Mouse (Mus musculus) ES-E14 (cell line): ENCODE data around the gene Mrgpre. TPM values are rescaled to one million over a fixed set of nuclear protein-coding genes. Genes with fewer than 3 reads are reported as not detected.
A peak's percentile ranks its signal among the peaks of the same experiment; 100 is the strongest.

ENCODE experiments used
- DNase-seq: peaks from one replicate; pipeline ENCODE4 v3.0.0-alpha.2; 2013; ENCODE audit warnings: low read depth, low spot score
- H3K27ac ChIP-seq: 2 replicates; pipeline ENCODE4 v1.5.1; 2012; ENCODE audit warnings: low read depth, mild to moderate bottlenecking, low read length, moderate library complexity, mixed read lengths; ENCODE audit not compliant: poor library complexity, insufficient read depth, severe bottlenecking
- H3K36me3 ChIP-seq: 2 replicates; pipeline ENCODE4 v1.6.1; 2012; ENCODE audit warnings: mild to moderate bottlenecking, low read length, moderate library complexity, mixed read lengths; ENCODE audit not compliant: control insufficient read depth, poor library complexity, insufficient read depth, severe bottlenecking
- H3K4me1 ChIP-seq, 2 experiments: fragments of 150-350 bp in 1 of 2; sonication (generic) in 1 of 2; 2 replicates each; pipeline ENCODE4 v1.6.1; 2012; ENCODE audit warnings: low read length in 2 of 2, mild to moderate bottlenecking in 1 of 2, mixed read lengths in 1 of 2; ENCODE audit not compliant: control insufficient read depth in 2 of 2, insufficient read depth in 2 of 2, poor library complexity in 1 of 2
- H3K4me3 ChIP-seq, 2 experiments: fragments of 150-350 bp in 1 of 2; sonication (generic) in 1 of 2; 2 replicates each; pipeline ENCODE4 v1.5.1; 2012; ENCODE audit warnings: low read length in 2 of 2, low read depth in 1 of 2, mild to moderate bottlenecking in 1 of 2, mixed read lengths in 1 of 2; ENCODE audit not compliant: insufficient read depth in 1 of 2, poor library complexity in 1 of 2, severe bottlenecking in 1 of 2
- H3K9ac ChIP-seq: 2 replicates; pipeline ENCODE4 v1.6.1; 2012; ENCODE audit warnings: low read depth, mild to moderate bottlenecking, low read length, mixed read lengths; ENCODE audit not compliant: poor library complexity, insufficient read depth, severe bottlenecking
- H3K9me3 ChIP-seq: fragments of 150-350 bp; sonication (generic); 2 replicates; pipeline ENCODE4 v1.6.1; 2012; ENCODE audit warnings: low read depth, mild to moderate bottlenecking, low read length; ENCODE audit not compliant: control insufficient read depth, insufficient read depth
- CHD2 ChIP-seq: IDR thresholded peaks from 2 replicates; pipeline ENCODE4 v1.6.1; 2014; ENCODE audit warnings: mild to moderate bottlenecking, low read depth, low read length, inconsistent platforms
- HCFC1 ChIP-seq: IDR thresholded peaks from 2 replicates; pipeline ENCODE4 v1.6.1; 2012; ENCODE audit warnings: low read length, inconsistent platforms, borderline replicate concordance; ENCODE audit not compliant: insufficient read depth
- MAFK ChIP-seq: IDR thresholded peaks from 2 replicates; pipeline ENCODE4 v1.6.1; 2014; ENCODE audit warnings: mild to moderate bottlenecking, low read depth, low read length, inconsistent platforms; ENCODE audit not compliant: insufficient read depth
- ZC3H11A ChIP-seq: IDR thresholded peaks from 2 replicates; pipeline ENCODE4 v1.6.1; 2012; ENCODE audit warnings: low read depth, mild to moderate bottlenecking, inconsistent platforms, low read length, borderline replicate concordance
- ZNF384 ChIP-seq: IDR thresholded peaks from 2 replicates; pipeline ENCODE4 v1.6.1; 2012; ENCODE audit warnings: low read depth, low read length, inconsistent platforms
- in situ Hi-C, 2 experiments: fragments of 600-800 bp; cut with MboI; formaldehyde crosslinking; loops; one replicate each; pipeline ENCODE4 v1.15.1; 2025; ENCODE audit warnings: low sequenced_read_pairs in 2 of 2, inconsistent platforms in 1 of 2; ENCODE audit not compliant: unreplicated experiment in 2 of 2
- total RNA-seq: library from RNA; depleted of rRNA; stranded (reverse); fragments of 300-350 nt; gene quantifications from 2 replicates; pipeline ENCODE4 v1.2.3, GENCODE M21; 2012

Mrgpre gene
- total RNA-seq, 1 experiment = 0.67 TPM

DNA sequence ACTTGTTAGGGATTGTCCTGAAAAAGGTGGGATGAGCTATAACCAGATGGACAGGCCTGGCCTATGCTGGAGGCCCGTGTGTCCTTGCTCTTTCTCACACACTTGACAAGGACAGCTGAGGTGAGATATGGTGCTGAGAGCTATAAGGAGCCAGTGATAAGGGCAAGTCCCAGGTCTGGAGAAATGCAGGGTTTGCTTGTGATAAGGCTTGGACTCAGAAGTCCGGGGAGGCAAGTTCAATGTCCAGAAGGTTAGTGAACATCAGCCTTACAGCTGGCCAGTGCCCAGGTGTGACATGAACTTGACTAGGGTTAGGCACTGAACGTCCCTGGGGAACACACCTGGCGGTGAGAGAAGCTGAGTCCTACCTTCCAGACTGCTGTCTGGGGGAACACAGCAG, 32.2 kb downstream of the Mrgpre start:
- in situ Hi-C loops = loop anchor here in 1 of 2 experiments (5.0 to 10.0 kb wide), 2 partner anchors 45 to 137 kb away; no protein-coding TSS in a partner anchor
- peaks cover 0 to 3% of the 10 kb centered on the region in 2 experiments; a peak in 2 of 4 replicates for H3K4me1 ChIP-seq
- H3K4me3 ChIP-seq = no peak overlapping the region
- no peak overlapping the region for H3K9ac ChIP-seq
- no peak for TF ChIP-seq CHD2
- TF ChIP-seq MAFK = no peak
- TF ChIP-seq ZC3H11A = no peak
- no peak for TF ChIP-seq HCFC1
- no peak for TF ChIP-seq ZNF384
- no peak for DNase-seq
- no peaks in the 10 kb centered on the region for H3K36me3 ChIP-seq
- H3K9me3 ChIP-seq = no peaks in the 10 kb centered on the region
- H3K27ac ChIP-seq = no peak overlapping the region

DNA sequence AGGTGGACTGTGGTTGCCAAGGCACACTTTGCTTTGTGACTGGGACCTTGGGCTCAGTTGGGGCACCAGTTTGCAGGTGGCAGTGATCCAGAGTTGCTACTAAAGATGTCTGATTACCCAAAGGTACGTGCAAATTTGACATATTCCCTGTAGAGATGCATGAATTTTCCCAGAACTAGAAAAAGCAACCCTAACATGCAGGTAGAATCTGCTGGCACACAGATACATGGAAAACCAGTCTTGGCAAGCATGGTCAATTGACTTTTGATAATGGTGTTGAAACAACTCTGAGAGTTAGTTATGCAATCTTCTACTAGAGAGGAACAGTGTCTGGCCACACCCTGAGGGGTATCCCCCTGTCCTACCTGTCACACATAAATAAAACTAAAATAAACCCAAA, 32.9 kb downstream of the Mrgpre start:
- Histone ChIP-seq H3K4me3 (no peak overlapping the region), H3K27ac (no peak overlapping the region), H3K9me3 (no peaks in the 10 kb centered on the region), H3K9ac (no peak overlapping the region), H3K4me1 (no peaks in the 10 kb centered on the region), H3K36me3 (no peaks in the 10 kb centered on the region)
- in situ Hi-C loops = loop anchor here in 1 of 2 experiments (5.0 to 10.0 kb wide), 2 partner anchors 44 to 137 kb away; no protein-coding TSS in a partner anchor
- TF ChIP-seq ZNF384 = no peak
- no peak for TF ChIP-seq ZC3H11A
- TF ChIP-seq HCFC1 = no peak
- TF ChIP-seq MAFK = no peak
- no peak for TF ChIP-seq CHD2
- no peak for DNase-seq

DNA sequence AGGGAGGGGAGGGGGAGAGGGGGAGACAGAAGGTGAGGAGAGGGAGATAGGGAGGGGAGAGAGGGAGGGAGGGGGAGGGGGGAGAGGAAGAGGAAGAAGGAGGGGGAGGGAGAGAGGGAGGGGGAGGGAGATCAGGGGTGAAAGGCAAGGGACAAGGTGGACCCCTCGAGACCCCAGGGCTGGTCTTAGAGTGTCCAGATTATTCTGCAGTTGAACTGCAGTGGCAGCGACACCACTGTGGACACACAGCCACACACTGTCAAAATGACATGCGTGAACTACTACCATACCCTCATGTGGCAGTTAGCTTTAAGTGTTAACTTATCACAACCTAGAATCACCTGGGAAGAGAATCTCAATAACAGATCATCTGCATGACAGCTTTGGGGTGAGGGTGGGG, 35.3 kb downstream of the Mrgpre start:
- no peak overlapping the region for H3K27ac ChIP-seq
- no peak overlapping the region for H3K9ac ChIP-seq
- DNase-seq = no peak
- no peaks in the 10 kb centered on the region for H3K36me3 ChIP-seq
- in situ Hi-C loops = no loop called here
- TF ChIP-seq HCFC1 (no peak), CHD2 (no peak), ZNF384 (no peak), ZC3H11A (no peak), MAFK (no peak)
- no peaks in the 10 kb centered on the region for H3K4me1 ChIP-seq
- H3K4me3 ChIP-seq = no peak overlapping the region
- no peaks in the 10 kb centered on the region for H3K9me3 ChIP-seq

DNA sequence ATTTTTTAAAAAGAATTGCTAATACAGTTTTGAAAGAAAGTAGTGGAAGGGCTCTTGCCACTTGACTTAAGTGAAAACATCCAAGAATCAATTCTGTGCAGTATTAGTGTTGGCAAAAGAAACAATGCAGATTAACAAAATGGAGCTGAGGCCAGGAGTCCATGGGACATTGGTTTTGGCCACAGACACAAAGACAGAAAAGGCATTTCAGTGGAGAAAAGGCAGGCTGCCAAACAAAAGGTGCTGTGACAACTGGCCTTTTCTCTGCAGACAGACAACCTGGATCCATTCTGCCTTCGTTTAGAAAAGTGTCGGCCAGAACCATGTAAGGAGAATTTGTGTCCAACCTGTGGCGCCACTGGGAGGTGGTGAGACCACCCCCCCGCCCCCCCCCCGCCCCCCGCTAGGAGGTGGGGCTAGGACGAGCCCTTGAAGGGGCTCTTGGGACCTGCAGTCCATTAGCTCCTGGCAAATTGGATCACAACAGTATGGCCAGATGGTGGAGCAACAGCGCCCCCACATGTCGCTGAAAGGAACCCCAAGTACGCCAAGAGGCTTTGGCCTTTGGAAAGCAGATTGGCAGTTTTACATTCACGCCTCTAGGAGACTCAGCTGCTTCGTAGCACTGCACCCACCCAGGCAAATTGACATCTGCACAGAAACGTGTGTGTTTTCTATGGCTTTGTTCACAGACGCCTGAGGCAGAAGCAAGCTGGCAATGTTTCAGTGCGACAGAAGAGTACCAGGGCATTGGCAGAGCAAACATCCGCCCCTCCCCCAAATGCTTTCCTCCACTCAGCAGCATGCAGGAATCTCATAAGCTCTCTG, 36.0 kb downstream of the Mrgpre start:
- H3K27ac ChIP-seq = no peak overlapping the region
- in situ Hi-C loops = no loop called here
- H3K36me3 ChIP-seq = no peaks in the 10 kb centered on the region
- H3K9ac ChIP-seq = no peak overlapping the region
- TF ChIP-seq ZNF384 (no peak), ZC3H11A (peak; percentile 86; the same call in 1 of the 2 replicates), CHD2 (no peak), HCFC1 (no peak), MAFK (no peak)
- no peaks in the 10 kb centered on the region for H3K4me1 ChIP-seq
- no peak overlapping the region for H3K4me3 ChIP-seq
- DNase-seq = peak; percentile 78
- no peaks in the 10 kb centered on the region for H3K9me3 ChIP-seq
